Mouse (Mus musculus): ENCODE measurements around the gene Edn3.

GRCm38 (mm10) chr2:174774177-174775111 lies 14.0 kb downstream of the Edn3 start:
- TF ChIP-seq CTCF (IDR thresholded peaks at IDR 0.05; ENCODE audit: borderline replicate concordance, extremely low read depth, insufficient read depth, insufficient read length), result no peak
- TF ChIP-seq POLR2A (IDR thresholded peaks at IDR 0.05; ENCODE audit: borderline replicate concordance, extremely low read depth, insufficient read depth, insufficient read length, poor library complexity, severe bottlenecking), result no peak

Data from brain, embryonic 14.5 days (tissue).